Comparison of ENCODE assay signal across 15 mouse cellular contexts in genomic region chr7:135844018-135844417, GRCm38 (mm10).
"Had no signal": no experiment of that assay in that cellular context is flagged by ENCODE, and none has a peak within 500 bp of the region (broad histone marks: within the 10 kb centered on the region; RNA-seq: fewer than 3 reads in every experiment).

No protein-coding gene starts in this region.

- H3K9ac ChIP-seq: intestine, embryonic 15.5 days; liver, embryonic 13.5 days; neural tube, embryonic 12.5 days had no signal

- H3K27ac ChIP-seq: intestine, embryonic 15.5 days; left cerebral cortex, adult 2 months; liver, embryonic 13.5 days; neural tube, embryonic 12.5 days had no signal

- DNase-seq: kidney, adult 18-20 months; kidney, adult 9 months; kidney, postnatal 14 days; kidney, postnatal 4 days; layer of hippocampus, postnatal 36 days; liver, embryonic 13.5 days; lung, adult 2 months; lung, postnatal 14 days; lung, postnatal 4 days; thymus, adult 18-20 months; thymus, postnatal 36 days had no signal

- H3K4me1 ChIP-seq: liver, embryonic 13.5 days had no signal

- ATAC-seq: intestine, embryonic 15.5 days; midbrain, embryonic 16.5 days had no signal

- H3K27me3 ChIP-seq: intestine, embryonic 15.5 days; neural tube, embryonic 12.5 days had no signal

- H3K36me3 ChIP-seq: intestine, embryonic 15.5 days; liver, embryonic 13.5 days; neural tube, embryonic 12.5 days had no signal

- H3K4me3 ChIP-seq: intestine, embryonic 15.5 days; left cerebral cortex, adult 2 months; liver, embryonic 13.5 days; neural tube, embryonic 12.5 days had no signal

- H3K4me2 ChIP-seq: intestine, embryonic 15.5 days; liver, embryonic 13.5 days; neural tube, embryonic 12.5 days had no signal

- H3K9me3 ChIP-seq: intestine, embryonic 15.5 days; liver, embryonic 13.5 days; neural tube, embryonic 12.5 days had no signal
